Mouse (Mus musculus) lung, adult 2 months (tissue): ENCODE measurements around the gene Olfr598.

Experiments
- CTCF ChIP-seq: fragments of 200-500 bp; IDR thresholded peaks from 2 replicates; pipeline ENCODE4 v1.5.1; 2011; ENCODE audit warnings: mild to moderate bottlenecking, low read length, control low read depth; ENCODE audit not compliant: insufficient read depth
- POLR2A ChIP-seq: fragments of 200-500 bp; IDR thresholded peaks from 2 replicates; pipeline ENCODE4 v1.6.1; 2011; ENCODE audit warnings: low read depth, mild to moderate bottlenecking, control low read depth, low read length, borderline replicate concordance; ENCODE audit errors: extremely low read depth

GRCm38 (mm10) chr7:103362555-103362954 is 39.2 kb downstream of the Olfr598 start, which contains the start of gene Olfr601:
- no peak for TF ChIP-seq CTCF
- TF ChIP-seq POLR2A: no peak
